Mouse (Mus musculus): ENCODE measurements around the gene Sipa1l1. TPM values are rescaled to one million over a fixed set of nuclear protein-coding genes. Genes with fewer than 3 reads are reported as not detected.

Sipa1l1 gene
- polyA plus RNA-seq, 1 experiment from 2014 or later, result 10.9 TPM

DNA sequence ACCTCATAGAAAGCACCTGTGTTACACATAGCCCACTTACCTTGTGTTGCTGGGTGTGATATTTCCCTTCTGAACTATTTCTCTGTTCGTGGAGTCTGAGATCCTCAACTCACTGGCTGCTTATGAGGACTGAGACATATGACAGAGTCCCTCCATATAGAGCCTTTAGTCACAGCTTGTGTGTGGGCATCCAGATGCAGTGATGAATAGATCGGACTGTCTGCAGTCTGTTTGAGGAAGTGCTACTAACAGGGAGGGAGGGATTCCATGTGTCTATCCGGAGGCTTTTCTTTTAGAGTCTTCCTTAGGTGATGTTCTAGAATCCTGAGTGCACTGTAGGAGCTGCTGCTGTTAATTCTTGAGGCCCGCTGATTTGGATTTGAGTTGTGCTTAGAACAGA is 165.4 kb downstream of the Sipa1l1 start:
- H3K27me3 ChIP-seq (replicated peaks), result no peaks in the 10 kb centered on the region
- H3K36me3 ChIP-seq, result no peaks in the 10 kb centered on the region
- no peak for ATAC-seq (ENCODE audit: low FRiP score)
- WGBS, result 62% methylated on average over 4 of the region's 4 CpGs
- peaks cover 24% of the 10 kb centered on the region for H3K4me1 ChIP-seq
- no peak overlapping the region for H3K4me2 ChIP-seq
- no peak overlapping the region for H3K4me3 ChIP-seq (replicated peaks)
- H3K27ac ChIP-seq (replicated peaks), result peak overlapping the region; percentile 38; the same call in 1 of the 2 replicates
- no peaks in the 10 kb centered on the region for H3K9me3 ChIP-seq (replicated peaks)
- no peak overlapping the region for H3K9ac ChIP-seq (replicated peaks)

DNA sequence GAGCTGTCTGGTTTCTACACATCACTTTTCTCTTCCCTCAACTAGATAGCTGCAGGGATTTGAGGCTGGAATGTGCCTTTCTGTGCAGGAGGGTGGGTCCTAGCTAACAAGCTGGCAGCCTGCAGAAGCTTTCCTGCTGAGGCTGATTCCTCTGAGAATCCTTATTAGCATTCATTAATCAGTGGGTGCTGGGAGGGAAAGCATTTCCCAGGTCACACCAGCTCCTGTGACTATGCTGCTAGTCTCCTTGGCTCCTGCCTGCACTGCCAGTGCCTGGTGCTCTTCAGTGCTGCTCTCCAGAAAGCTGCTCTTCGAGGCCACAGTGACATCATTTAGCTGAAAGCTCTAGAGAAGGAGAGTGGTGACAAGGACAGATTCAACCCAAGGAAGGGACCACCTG is 166.0 kb downstream of the Sipa1l1 start:
- H3K4me3 ChIP-seq (replicated peaks), result no peak overlapping the region
- H3K9ac ChIP-seq (replicated peaks), result no peak overlapping the region
- H3K27me3 ChIP-seq (replicated peaks), result no peaks in the 10 kb centered on the region
- peak overlapping the region; percentile 38 for H3K27ac ChIP-seq (replicated peaks)
- H3K4me1 ChIP-seq, result peaks cover 25% of the 10 kb centered on the region
- no peak overlapping the region for H3K4me2 ChIP-seq
- no peak; the same call in 1 of the 2 replicates for ATAC-seq (ENCODE audit: low FRiP score)
- no peaks in the 10 kb centered on the region for H3K36me3 ChIP-seq
- WGBS, result 18% methylated on average over 1 of the region's 1 CpGs
- no peaks in the 10 kb centered on the region for H3K9me3 ChIP-seq (replicated peaks)

DNA sequence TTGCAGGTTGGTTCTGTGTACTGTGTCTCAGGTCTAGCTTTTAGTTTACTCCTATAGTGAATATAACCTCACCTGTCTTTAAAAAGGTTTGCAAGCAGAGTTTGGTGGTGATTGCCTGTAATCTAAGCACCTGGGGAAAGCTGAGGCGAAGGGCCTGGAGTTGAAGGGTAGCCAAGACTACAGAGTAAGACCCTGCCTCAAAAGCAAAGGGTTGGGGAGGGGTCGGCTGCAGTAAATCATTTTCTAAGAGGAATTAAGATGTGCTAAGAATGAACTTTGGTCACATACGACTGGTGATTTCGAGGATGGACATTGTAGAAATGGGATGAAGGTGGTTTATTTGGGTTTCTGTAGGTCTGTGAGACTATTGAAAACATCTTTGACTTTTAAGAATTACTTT is 169.4 kb downstream of the Sipa1l1 start:
- H3K9ac ChIP-seq (replicated peaks), result no peak overlapping the region
- no peak overlapping the region for H3K27ac ChIP-seq (replicated peaks)
- H3K4me2 ChIP-seq, result no peak overlapping the region; the same call in 1 of the 2 replicates
- WGBS, result 83% methylated on average over 4 of the region's 4 CpGs
- H3K27me3 ChIP-seq (replicated peaks), result no peaks in the 10 kb centered on the region
- H3K4me1 ChIP-seq, result peaks cover 30% of the 10 kb centered on the region
- H3K36me3 ChIP-seq, result no peaks in the 10 kb centered on the region
- ATAC-seq (ENCODE audit: low FRiP score), result no peak
- no peak overlapping the region for H3K4me3 ChIP-seq (replicated peaks)
- H3K9me3 ChIP-seq (replicated peaks), result no peaks in the 10 kb centered on the region

- Histone ChIP-seq H3K4me1 (peaks cover 24% of the 10 kb centered on the region), H3K27ac (replicated peaks) (peak overlapping the region; percentile 74), H3K4me2 (peak overlapping the region; percentile 55), H3K36me3 (no peaks in the 10 kb centered on the region), H3K9me3 (replicated peaks) (no peaks in the 10 kb centered on the region), H3K9ac (replicated peaks) (peak overlapping the region; percentile 43), H3K27me3 (replicated peaks) (no peaks in the 10 kb centered on the region), H3K4me3 (replicated peaks) (peak overlapping the region; percentile 29)
- peak; percentile 72 for ATAC-seq (ENCODE audit: low FRiP score)
- 20% methylated on average over 18 of the region's 18 CpGs for WGBS
These were observed 170.2 kb downstream of the Sipa1l1 start for GRCm38 (mm10) chr12:82339221-82339861.

DNA sequence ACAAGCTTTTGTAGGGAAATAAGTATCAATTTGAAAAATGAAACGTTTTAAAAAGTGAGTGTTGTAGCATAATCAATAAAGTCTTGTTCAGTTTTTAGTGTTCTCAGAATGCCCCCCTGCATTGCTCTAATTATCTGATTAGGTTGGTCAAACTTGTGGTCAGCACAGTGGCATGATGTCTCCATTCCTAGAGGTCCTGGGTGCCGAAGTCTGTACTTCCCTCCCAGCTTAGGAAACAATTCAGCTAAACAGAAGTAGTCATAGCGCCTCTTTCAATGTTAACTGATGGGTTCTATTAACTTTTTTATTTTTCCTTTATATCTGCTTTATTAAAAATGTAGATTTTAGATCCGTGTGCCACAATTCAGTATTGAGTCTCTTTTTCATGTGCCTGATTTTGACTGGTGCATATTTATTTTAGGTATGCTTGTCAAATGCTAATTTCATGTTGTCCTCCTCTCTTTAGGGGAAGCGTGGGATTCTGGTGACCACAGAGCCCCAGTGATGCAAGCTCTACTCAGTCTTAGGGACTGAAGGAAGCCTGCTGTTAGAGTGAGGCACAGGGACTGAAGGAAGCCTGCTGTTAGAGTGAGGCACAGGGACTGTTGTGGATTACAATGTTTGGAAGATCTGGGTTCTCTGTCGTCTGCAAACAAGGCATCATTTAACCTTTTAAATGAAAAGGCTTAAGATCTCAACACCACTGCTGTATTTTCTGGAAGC is 171.2 kb downstream of the Sipa1l1 start:
- H3K9me3 ChIP-seq (replicated peaks), result no peaks in the 10 kb centered on the region
- WGBS, result 82% methylated on average over 6 of the region's 6 CpGs
- H3K27me3 ChIP-seq (replicated peaks), result no peaks in the 10 kb centered on the region
- H3K9ac ChIP-seq (replicated peaks), result no peak overlapping the region
- H3K4me2 ChIP-seq, result peak overlapping the region; percentile 55
- H3K4me3 ChIP-seq (replicated peaks), result no peak overlapping the region
- peaks cover 14% of the 10 kb centered on the region for H3K4me1 ChIP-seq
- no peak overlapping the region for H3K27ac ChIP-seq (replicated peaks)
- no peak for ATAC-seq (ENCODE audit: low FRiP score)
- H3K36me3 ChIP-seq, result no peaks in the 10 kb centered on the region

DNA sequence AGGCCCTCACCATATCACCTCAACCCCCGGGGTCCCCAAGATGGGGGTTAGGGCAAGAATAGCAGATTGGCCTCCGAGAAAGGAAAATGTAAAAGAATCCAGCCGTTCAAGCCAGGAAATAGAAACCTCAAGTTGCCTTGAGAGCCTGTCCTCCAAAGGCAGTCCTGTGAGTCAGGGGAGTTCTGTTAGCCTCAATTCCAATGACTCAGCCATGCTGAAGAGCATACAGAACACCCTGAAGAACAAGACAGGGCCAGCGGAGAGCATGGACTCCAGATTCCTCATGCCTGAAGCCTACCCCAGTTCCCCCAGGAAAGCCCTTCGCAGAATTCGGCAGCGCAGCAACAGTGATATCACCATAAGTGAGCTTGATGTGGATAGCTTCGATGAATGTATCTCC is 172.1 kb downstream of the Sipa1l1 start:
- Histone ChIP-seq H3K27ac (replicated peaks) (no peak overlapping the region), H3K4me2 (no peak overlapping the region), H3K27me3 (replicated peaks) (no peaks in the 10 kb centered on the region), H3K4me3 (replicated peaks) (no peak overlapping the region), H3K4me1 (peaks cover 13% of the 10 kb centered on the region), H3K9ac (replicated peaks) (no peak overlapping the region), H3K9me3 (replicated peaks) (no peaks in the 10 kb centered on the region), H3K36me3 (no peaks in the 10 kb centered on the region)
- no peak for ATAC-seq (ENCODE audit: low FRiP score)
- 98% methylated on average over 8 of the region's 8 CpGs for WGBS

GRCm38 (mm10) chr12:82341696-82342095 is 172.6 kb downstream of the Sipa1l1 start:
- Histone ChIP-seq H3K4me2 (no peak overlapping the region), H3K4me1 (peaks cover 13% of the 10 kb centered on the region), H3K9ac (replicated peaks) (no peak overlapping the region), H3K27ac (replicated peaks) (no peak overlapping the region), H3K36me3 (no peaks in the 10 kb centered on the region), H3K4me3 (replicated peaks) (no peak overlapping the region), H3K9me3 (replicated peaks) (no peaks in the 10 kb centered on the region), H3K27me3 (replicated peaks) (no peaks in the 10 kb centered on the region)
- ATAC-seq (ENCODE audit: low FRiP score), result no peak
- WGBS, result 99% methylated on average over 9 of the region's 9 CpGs

DNA sequence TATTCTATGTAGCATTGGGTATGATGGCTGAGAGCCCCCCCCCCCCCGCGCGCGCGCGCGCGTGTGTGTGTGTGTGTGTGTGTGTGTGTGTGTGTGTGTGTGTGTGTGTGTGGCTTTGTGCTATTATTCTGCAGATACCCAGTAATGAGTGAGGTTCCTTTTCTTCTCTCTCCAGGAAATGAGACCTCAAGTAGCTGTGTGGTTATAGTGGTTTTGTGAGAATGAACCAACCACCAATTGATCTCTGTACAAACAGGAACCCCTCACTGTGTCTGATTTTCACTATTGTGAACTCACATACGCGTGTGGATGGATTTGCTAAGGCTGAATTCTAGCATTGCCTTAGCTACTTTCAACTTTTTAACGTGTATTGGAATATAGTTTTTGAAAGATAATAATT is 181.0 kb downstream of the Sipa1l1 start:
- no peaks in the 10 kb centered on the region for H3K27me3 ChIP-seq (replicated peaks)
- peaks cover 4% of the 10 kb centered on the region; the same call in 1 of the 2 replicates for H3K4me1 ChIP-seq
- H3K36me3 ChIP-seq, result no peaks in the 10 kb centered on the region
- WGBS, result 95% methylated on average over 9 of the region's 11 CpGs
- H3K27ac ChIP-seq (replicated peaks), result no peak overlapping the region
- no peak overlapping the region for H3K4me3 ChIP-seq (replicated peaks)
- no peak overlapping the region for H3K9ac ChIP-seq (replicated peaks)
- no peak for ATAC-seq (ENCODE audit: low FRiP score)
- no peak overlapping the region for H3K4me2 ChIP-seq
- no peaks in the 10 kb centered on the region for H3K9me3 ChIP-seq (replicated peaks)

DNA sequence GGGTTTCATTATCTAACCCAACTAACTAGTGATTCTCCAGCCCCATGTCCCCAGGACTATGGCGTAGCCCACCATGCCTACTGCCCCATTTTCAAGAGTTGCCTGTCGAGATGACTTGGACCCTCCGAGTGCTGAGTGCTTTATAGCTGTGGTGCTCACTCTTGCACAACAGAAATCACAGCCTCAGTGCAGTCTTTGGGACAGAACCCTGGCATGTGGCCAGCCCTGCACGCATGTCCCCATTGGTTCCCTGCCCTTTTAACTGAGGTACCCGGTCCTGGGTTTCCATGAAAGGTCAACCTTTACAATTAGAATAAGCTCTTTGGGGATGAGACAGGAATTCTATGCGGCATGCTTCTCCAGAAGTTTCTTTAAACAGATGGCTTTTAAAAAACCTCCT is 181.8 kb downstream of the Sipa1l1 start:
- Histone ChIP-seq H3K4me2 (no peak overlapping the region), H3K27ac (replicated peaks) (no peak overlapping the region), H3K27me3 (replicated peaks) (no peaks in the 10 kb centered on the region), H3K4me1 (peaks cover 4% of the 10 kb centered on the region; the same call in 1 of the 2 replicates), H3K4me3 (replicated peaks) (no peak overlapping the region), H3K36me3 (no peaks in the 10 kb centered on the region), H3K9me3 (replicated peaks) (no peaks in the 10 kb centered on the region), H3K9ac (replicated peaks) (no peak overlapping the region)
- no peak for ATAC-seq (ENCODE audit: low FRiP score)
- 59% methylated on average over 6 of the region's 6 CpGs for WGBS

- H3K4me1 ChIP-seq, result no peaks in the 10 kb centered on the region; the same call in 1 of the 2 replicates
- no peak overlapping the region for H3K9ac ChIP-seq (replicated peaks)
- H3K4me2 ChIP-seq, result no peak overlapping the region
- H3K36me3 ChIP-seq, result no peaks in the 10 kb centered on the region
- 64% methylated on average over 2 of the region's 2 CpGs for WGBS
- no peak for ATAC-seq (ENCODE audit: low FRiP score)
- H3K27me3 ChIP-seq (replicated peaks), result no peaks in the 10 kb centered on the region
- H3K9me3 ChIP-seq (replicated peaks), result no peaks in the 10 kb centered on the region
- no peak overlapping the region for H3K4me3 ChIP-seq (replicated peaks)
- H3K27ac ChIP-seq (replicated peaks), result no peak overlapping the region
These were observed 184.5 kb downstream of the Sipa1l1 start for GRCm38 (mm10) chr12:82353660-82354059.

DNA sequence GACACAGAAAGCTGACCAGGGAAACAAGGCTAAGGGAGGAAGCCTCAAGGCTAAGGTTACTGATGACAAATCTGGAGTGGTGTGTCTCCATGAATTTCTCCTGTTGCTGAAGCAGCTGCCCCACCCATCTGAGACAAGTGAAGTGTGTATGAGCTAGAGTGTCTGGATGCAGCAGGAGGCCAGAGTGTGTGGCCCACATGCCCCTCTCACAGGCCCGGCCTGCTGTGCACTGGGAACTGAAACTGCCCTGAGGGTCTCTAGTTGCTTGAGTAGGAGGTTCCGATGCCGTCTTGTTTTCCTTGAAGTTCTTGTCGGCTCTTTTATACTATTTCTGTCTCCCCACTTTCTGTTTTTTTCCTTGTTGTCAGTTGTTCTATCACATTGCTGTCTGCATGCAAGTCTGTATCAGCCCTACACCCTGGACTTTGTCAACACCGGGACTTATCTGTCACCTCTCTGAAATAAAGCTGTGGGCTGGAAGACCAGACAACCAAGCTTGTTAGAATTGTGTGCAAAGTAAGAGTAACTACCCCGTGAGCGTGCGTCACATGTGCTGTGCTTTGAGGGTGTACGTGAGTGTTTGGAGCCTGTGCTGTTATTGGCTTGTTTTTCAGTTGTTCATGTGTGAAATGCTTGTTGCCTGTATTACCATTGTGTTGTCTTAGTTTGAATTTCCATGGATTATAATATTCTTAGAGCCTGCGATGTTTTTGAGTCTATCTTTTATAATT is 186.5 kb downstream of the Sipa1l1 start:
- Histone ChIP-seq H3K9me3 (replicated peaks) (no peaks in the 10 kb centered on the region), H3K4me3 (replicated peaks) (no peak overlapping the region), H3K27ac (replicated peaks) (no peak overlapping the region), H3K4me1 (no peaks in the 10 kb centered on the region; the same call in 1 of the 2 replicates), H3K9ac (replicated peaks) (no peak overlapping the region), H3K27me3 (replicated peaks) (no peaks in the 10 kb centered on the region), H3K4me2 (no peak overlapping the region), H3K36me3 (no peaks in the 10 kb centered on the region)
- no peak for ATAC-seq (ENCODE audit: low FRiP score)
- WGBS, result 87% methylated on average over 10 of the region's 10 CpGs

DNA sequence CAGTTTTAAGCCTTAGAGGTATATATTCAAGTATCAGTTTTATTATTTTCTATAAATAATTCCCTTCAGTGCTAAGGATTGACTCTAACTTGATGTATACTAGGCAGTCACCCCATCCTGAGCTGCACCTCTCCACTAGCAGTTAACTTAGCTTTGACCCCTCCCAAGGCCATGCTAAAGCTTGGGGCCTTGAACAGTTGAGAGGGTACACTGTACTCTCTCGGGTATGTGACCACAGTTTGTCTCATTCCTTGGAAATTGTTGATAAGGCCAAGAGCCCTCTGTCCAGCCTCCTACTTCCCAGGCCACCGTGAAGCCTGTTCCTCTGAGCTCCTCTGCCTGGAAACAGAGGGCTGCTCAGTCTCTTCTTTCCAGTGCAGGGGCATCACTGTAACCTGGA is 187.4 kb downstream of the Sipa1l1 start:
- 88% methylated on average over 2 of the region's 2 CpGs for WGBS
- H3K9ac ChIP-seq (replicated peaks), result no peak overlapping the region
- no peaks in the 10 kb centered on the region for H3K9me3 ChIP-seq (replicated peaks)
- H3K27me3 ChIP-seq (replicated peaks), result no peaks in the 10 kb centered on the region
- ATAC-seq (ENCODE audit: low FRiP score), result no peak
- no peak overlapping the region for H3K27ac ChIP-seq (replicated peaks)
- no peaks in the 10 kb centered on the region for H3K4me1 ChIP-seq
- no peaks in the 10 kb centered on the region for H3K36me3 ChIP-seq
- no peak overlapping the region for H3K4me3 ChIP-seq (replicated peaks)
- H3K4me2 ChIP-seq, result no peak overlapping the region
